Mouse (Mus musculus) E14TG2a.4 (cell line): Measurements from ENCODE around the gene Nrip3.

Source experiments
- H3K27me3 ChIP-seq: 2 replicates; pipeline ENCODE4 v1.6.1; 2014; ENCODE audit warnings: low read length, control low read depth; ENCODE audit not compliant: insufficient read depth
- H3K36me3 ChIP-seq: 2 replicates; pipeline ENCODE4 v1.6.1; 2014; ENCODE audit warnings: low read length, control low read depth; ENCODE audit not compliant: insufficient read depth
- H3K4me1 ChIP-seq: replicated peaks from 2 replicates; pipeline ENCODE4 v1.6.1; 2014; ENCODE audit warnings: low read depth, low read length, control low read depth
- H3K4me3 ChIP-seq: replicated peaks from 2 replicates; pipeline ENCODE4 v1.5.1; 2014; ENCODE audit warnings: mild to moderate bottlenecking, low read length
- H3K9me3 ChIP-seq: 2 replicates; pipeline ENCODE4 v1.6.1; 2014; ENCODE audit warnings: low read length, control low read depth
- CTCF ChIP-seq: conservative IDR thresholded peaks from 2 replicates; pipeline ENCODE4 v1.5.1; 2014; ENCODE audit warnings: low read length
- NANOG ChIP-seq: IDR thresholded peaks from 2 replicates; pipeline ENCODE4 v1.6.1; 2014; ENCODE audit warnings: borderline replicate concordance, low read length, mixed read lengths
- POU5F1 ChIP-seq: IDR thresholded peaks from 2 replicates; pipeline ENCODE4 v1.6.1; 2014; ENCODE audit warnings: low read length, borderline replicate concordance

The Nrip3 gene

DNA sequence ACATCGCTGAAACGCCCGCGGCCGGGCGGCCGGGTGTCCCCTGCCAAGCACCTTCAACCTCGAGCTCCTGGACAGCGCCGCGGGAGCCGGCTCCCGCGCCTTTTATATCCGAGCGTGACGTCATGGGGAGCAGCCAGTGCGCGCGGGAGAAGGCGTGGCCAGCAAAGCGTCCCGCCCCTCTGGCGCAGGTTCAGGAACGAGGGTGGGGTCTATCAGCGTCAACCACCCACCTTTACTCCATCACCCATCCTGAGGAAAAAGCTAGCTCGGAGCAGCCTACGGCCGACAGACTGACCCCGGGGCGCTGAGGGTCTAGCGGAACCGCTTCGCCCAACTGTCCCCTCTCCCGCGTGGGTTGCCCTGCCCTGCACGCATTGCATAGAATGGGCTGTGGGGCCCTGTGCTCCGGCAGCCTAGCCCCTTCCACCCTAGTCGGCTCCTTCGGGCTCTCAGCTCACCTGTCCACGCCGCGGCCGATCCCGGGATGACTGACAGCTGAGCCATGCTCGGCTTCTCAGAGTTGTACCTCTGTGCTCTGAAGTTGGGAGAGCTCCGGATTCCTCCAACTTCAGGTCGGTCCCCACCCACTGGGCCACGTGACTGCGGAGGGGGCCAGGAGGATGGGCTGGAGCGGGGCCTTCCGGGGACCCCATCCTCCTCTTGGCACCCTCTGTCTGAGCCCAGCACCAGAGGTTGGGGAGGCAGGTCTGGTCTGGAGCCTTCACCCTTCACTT is at the start of gene Nrip3:
TSS of gene Nrip3 (minus strand) at position 556 of the 734 bp plus-strand sequence.
- peaks cover 62% of the 10 kb centered on the region for H3K27me3 ChIP-seq

DNA sequence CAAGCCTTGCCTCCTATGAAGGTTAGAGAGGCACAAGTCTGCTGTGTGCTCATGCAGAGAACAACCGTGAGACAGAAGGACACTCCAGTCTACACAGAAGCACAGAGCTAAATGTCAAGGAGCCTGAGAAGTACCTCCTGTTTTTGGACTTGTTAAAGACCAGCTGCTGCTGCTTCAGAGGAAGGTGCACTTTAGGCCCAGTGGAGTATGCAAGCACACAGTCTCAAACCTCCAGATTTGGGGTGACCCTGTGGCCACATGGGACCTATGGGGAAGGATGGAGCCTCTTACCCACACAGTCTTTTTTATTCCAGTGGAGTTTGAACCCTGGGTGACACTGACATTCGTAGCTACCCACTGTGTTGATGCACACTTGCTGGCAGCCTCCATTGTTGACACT is 49.6 kb upstream of the Nrip3 start:
- no peaks in the 10 kb centered on the region for H3K36me3 ChIP-seq
- H3K4me1 ChIP-seq: no peaks in the 10 kb centered on the region
- no peak overlapping the region for H3K4me3 ChIP-seq
- H3K9me3 ChIP-seq: no peaks in the 10 kb centered on the region
- H3K27me3 ChIP-seq: no peaks in the 10 kb centered on the region; the same call in 1 of the 2 replicates
- no peak for TF ChIP-seq NANOG
- TF ChIP-seq CTCF: no peak
- TF ChIP-seq POU5F1: no peak

More for the DNA sequence above, at the start of gene Nrip3:
- TF ChIP-seq NANOG: no peak
- TF ChIP-seq POU5F1: no peak
- TF ChIP-seq CTCF: no peak
- Histone ChIP-seq H3K4me3 (peak within 1 kb of the TSS; percentile 81), H3K4me1 (peaks cover 18% of the 10 kb centered on the region; the same call in 1 of the 2 replicates), H3K36me3 (no peaks in the 10 kb centered on the region), H3K9me3 (peaks cover 5% of the 10 kb centered on the region; the same call in 1 of the 2 replicates)

DNA sequence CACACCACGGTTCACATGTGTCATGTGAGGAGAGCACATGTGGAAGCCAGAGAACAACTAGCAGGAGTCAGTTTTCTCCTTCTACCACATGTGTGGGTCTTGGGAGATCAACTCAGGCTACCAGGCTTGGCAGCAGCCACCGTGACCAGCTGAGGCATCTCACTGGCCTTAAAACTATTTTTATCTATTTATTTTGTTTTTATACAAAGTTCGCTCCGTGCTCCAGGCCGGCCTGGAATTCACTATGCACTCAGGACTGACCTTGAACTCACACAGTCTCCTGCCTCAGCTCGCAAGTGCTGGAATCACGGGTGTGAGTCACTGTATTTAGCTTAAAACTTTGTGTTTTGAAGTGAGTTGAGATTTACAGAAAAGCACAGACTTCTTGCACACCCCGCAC is 45.1 kb upstream of the Nrip3 start:
- no peaks in the 10 kb centered on the region for H3K27me3 ChIP-seq
- H3K4me3 ChIP-seq: no peak overlapping the region
- TF ChIP-seq NANOG: no peak
- no peak for TF ChIP-seq CTCF
- TF ChIP-seq POU5F1: no peak
- H3K9me3 ChIP-seq: no peaks in the 10 kb centered on the region
- no peaks in the 10 kb centered on the region for H3K36me3 ChIP-seq
- H3K4me1 ChIP-seq: no peaks in the 10 kb centered on the region

DNA sequence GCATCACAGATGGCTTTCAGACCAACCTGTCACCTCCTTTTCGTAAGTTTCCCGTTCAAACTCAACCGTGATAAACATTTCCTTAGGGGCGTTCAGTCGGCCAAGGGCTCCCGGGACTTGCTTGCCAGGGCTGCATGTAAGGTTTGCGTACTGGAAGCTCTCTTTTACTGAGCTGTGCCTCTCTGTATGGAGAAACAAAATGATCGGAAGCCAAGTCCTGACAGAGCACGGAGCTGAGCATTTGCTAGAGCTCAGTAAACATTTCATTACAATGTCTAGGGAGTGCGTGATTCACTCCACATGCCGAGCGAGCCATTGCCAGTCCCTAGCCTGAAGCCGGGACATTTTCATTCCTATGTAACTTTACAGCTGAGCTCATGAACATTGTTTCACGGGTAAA is 43.5 kb upstream of the Nrip3 start:
- Histone ChIP-seq H3K9me3 (no peaks in the 10 kb centered on the region), H3K4me1 (no peaks in the 10 kb centered on the region), H3K27me3 (peaks cover 2% of the 10 kb centered on the region; the same call in 1 of the 2 replicates), H3K36me3 (no peaks in the 10 kb centered on the region), H3K4me3 (no peak overlapping the region)
- TF ChIP-seq CTCF: no peak
- no peak for TF ChIP-seq POU5F1
- no peak for TF ChIP-seq NANOG

DNA sequence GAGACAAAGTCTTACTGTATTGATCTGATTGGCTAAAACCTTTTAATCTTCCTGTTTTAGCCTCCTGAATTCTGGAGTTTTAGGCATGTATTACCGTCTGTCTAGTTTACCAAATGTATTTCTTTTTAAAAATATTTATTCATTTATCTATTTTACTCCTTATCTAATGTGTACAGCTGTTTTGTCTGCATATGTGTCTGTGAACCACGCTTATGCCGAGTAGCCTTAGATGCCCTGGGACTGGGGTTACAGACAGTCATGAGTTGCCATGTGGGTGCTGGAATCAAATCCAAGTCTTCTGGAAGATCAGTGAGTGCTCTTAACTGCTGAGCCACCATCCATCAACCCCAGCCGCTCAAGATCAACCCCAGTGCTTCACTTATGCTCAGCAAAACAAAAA is 36.8 kb upstream of the Nrip3 start:
- no peak overlapping the region for H3K4me3 ChIP-seq
- H3K27me3 ChIP-seq: peaks cover 4% of the 10 kb centered on the region; the same call in 1 of the 2 replicates
- H3K9me3 ChIP-seq: no peaks in the 10 kb centered on the region
- H3K4me1 ChIP-seq: 0 out of 2 replicates have a peak, but pooled peaks cover 4% of the 10 kb centered on the region
- H3K36me3 ChIP-seq: no peaks in the 10 kb centered on the region
- TF ChIP-seq CTCF (no peak), NANOG (no peak), POU5F1 (no peak)

DNA sequence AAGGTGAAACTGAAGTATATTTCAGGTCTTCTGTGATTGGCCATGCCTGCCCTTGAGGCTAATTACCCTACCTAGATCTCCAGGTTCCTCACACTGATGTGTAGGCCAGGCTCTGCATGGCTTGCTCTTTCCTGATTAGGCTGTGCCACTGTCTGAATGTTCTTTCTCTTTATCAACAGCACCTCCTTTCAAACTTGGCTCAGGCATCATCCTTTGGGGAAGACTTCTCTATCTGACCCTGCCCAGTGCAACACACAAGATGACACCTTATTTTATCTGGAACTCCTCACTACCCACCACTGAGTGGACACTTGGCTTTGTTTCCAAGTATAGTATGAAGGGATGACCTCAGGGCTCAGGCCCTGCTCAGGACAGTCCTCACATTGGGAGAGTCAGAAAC is 36.1 kb upstream of the Nrip3 start:
- H3K4me3 ChIP-seq: no peak overlapping the region
- no peaks in the 10 kb centered on the region for H3K36me3 ChIP-seq
- H3K27me3 ChIP-seq: peaks cover 5% of the 10 kb centered on the region; the same call in 1 of the 2 replicates
- 0 out of 2 replicates have a peak, but pooled peaks cover 4% of the 10 kb centered on the region for H3K4me1 ChIP-seq
- TF ChIP-seq CTCF (no peak), NANOG (no peak), POU5F1 (no peak)
- no peaks in the 10 kb centered on the region for H3K9me3 ChIP-seq

DNA sequence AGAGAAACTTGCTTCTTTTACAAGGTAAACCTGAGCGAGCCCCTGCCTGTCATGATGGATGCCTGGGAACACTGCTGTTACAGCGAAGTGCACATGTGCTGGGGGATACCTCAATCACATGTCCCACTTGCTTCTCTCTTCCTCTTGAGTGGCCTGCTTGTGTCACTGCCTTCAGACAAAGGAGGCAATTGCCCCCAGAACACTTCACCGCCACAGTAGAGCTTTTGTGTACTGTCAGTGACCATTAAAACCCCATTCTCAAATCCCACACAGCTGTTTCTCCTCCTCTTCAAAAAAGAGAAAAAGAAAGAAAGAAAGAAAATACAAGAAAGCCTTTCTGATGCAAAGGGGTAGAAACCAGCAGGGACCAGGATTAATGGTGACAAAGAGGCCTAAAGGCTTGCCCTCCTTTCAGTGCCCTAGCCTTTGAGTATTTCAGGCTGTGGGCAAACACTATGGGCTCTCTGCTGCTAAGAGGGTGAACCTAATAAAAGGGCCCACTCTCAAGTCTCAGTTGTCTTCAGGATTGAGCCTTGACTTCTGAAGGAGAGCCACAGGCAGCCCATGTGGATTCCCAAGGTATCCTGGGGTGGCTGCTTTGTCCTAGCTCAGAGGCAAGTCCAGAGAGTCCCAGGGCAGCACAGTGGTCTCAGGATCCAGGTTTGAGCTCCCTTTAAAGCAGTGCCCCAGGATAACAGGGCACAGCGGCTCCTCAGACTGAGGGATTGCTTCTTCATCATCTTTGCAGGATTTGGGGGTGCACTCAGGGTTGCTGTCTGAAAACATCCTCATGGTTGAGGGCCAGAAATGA is 31.7 kb upstream of the Nrip3 start:
- Histone ChIP-seq H3K4me1 (0 out of 2 replicates have a peak, but pooled peaks cover 4% of the 10 kb centered on the region), H3K4me3 (no peak overlapping the region), H3K27me3 (peaks cover 3% of the 10 kb centered on the region; the same call in 1 of the 2 replicates), H3K9me3 (no peaks in the 10 kb centered on the region), H3K36me3 (no peaks in the 10 kb centered on the region)
- no peak for TF ChIP-seq CTCF

DNA sequence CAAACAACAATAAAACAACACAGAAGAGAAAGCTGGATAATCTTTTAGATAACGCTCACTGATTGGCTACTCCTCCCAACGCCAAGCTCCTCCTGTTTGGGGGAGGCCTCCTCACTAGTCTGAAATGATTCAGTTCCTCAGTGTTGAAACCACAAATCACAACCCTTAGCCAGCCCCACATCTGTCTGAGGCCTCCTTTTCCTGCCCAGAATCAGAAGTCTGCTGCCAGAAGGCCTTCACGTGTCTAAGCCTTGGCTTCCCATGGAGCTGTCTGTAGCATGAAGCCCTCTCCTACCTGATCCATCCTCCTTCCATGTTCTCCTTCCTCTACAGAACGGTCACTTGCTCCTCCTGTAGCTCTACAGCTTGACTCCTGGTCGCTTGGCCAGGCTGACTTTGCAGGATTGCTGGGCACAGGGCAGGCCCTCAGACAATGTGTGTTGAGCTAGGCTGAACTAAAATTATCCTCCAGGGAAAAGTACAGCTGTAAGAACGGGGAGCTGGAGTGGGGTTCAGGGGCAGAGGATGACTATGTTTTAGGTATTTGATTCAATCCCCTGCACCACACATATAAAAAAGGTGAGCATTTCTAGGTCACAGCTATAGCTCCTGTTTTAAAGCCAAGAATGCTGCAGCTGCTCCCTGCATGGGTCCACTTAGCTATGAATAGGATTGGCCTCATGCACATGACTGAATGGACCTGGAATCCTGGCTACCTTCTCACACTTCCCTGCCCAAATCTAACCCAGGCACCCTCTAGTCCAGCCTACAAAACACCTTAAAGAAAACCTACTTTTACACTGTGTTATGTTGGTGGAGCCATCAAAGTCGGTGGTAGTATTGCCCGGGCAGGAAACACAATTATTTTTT is 26.0 kb upstream of the Nrip3 start:
- Histone ChIP-seq H3K4me3 (no peak overlapping the region), H3K36me3 (no peaks in the 10 kb centered on the region), H3K4me1 (no peaks in the 10 kb centered on the region), H3K9me3 (no peaks in the 10 kb centered on the region), H3K27me3 (no peaks in the 10 kb centered on the region)
- TF ChIP-seq POU5F1: no peak
- no peak for TF ChIP-seq NANOG
- no peak for TF ChIP-seq CTCF
